Mouse (Mus musculus) lung, adult 2 months (tissue): ENCODE data around the gene 9430097D07Rik.

Experiments used
- CTCF ChIP-seq: fragments of 200-500 bp; IDR thresholded peaks from 2 replicates; pipeline ENCODE4 v1.5.1; 2011; ENCODE audit warnings: mild to moderate bottlenecking, low read length, control low read depth; ENCODE audit not compliant: insufficient read depth
- POLR2A ChIP-seq: fragments of 200-500 bp; IDR thresholded peaks from 2 replicates; pipeline ENCODE4 v1.6.1; 2011; ENCODE audit warnings: low read depth, mild to moderate bottlenecking, control low read depth, low read length, borderline replicate concordance; ENCODE audit errors: extremely low read depth

- no peak for TF ChIP-seq POLR2A
- TF ChIP-seq CTCF, result no peak
Measured at GRCm38 (mm10) chr2:32568149-32568548, 7.3 kb downstream of the 9430097D07Rik start.
